ENCODE assay signal across 7 mouse cellular contexts in the genomic region with DNA sequence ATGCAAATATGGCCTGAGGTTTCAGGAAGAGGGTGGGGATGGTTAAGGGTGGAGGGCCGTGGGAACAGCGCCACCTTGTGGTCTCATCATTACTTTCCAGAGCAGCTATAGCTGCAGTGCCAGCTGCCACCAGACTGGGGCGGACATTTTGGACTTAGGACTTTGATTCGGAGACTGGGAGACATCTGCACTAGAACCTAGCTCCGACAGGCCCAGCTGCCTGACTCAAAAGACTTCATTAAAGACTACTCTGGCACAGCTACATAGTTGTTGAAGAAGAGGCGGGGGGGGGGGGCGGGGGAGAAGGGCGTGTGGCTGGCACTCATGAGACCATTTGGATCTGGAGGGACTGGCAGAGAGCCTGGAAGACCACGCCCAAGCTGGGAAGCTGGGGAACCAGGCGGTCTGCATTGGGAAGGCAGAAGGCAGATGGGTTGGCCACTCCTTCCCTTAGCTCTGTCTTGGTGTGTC. TPM values are rescaled to one million over a fixed set of nuclear protein-coding genes. Genes with fewer than 3 reads are reported as not detected.
DNase-seq lines count a peak whose midpoint lies in the region; ATAC-seq and TF ChIP-seq lines count a peak whose summit lies in the region.

No protein-coding gene starts in this region.

- H3K4me3 ChIP-seq in embryonic facial prominence, embryonic 12.5 days: no peak overlapping the region
- 0 out of 2 replicates have a peak overlapping the region, but pooled peaks have one; percentile 3 for H3K4me3 ChIP-seq in limb, embryonic 12.5 days (replicated peaks)
- no peak overlapping the region for H3K4me3 ChIP-seq in midbrain, embryonic 15.5 days
- no peak overlapping the region for H3K4me3 ChIP-seq in spleen, adult 2 months (ENCODE audit: extremely low read depth, insufficient read depth, insufficient read length)

- no peaks in the 10 kb centered on the region for H3K36me3 ChIP-seq in embryonic facial prominence, embryonic 12.5 days
- H3K36me3 ChIP-seq in limb, embryonic 12.5 days: no peaks in the 10 kb centered on the region
- H3K36me3 ChIP-seq in midbrain, embryonic 15.5 days (replicated peaks): no peaks in the 10 kb centered on the region
- no peaks in the 10 kb centered on the region for H3K36me3 ChIP-seq in spleen, adult 2 months (ENCODE audit: control insufficient read depth, insufficient read depth, low read length)

- no peak for TF ChIP-seq POLR2A in spleen, adult 2 months (IDR thresholded peaks at IDR 0.05; ENCODE audit: low read depth, low read length)

- 12% methylated on average over 9 of the region's 10 CpGs for whole genome bisulfite sequencing in embryonic facial prominence, embryonic 12.5 days
- WGBS in limb, embryonic 12.5 days: 12% methylated on average over 8 of the region's 10 CpGs
- WGBS in midbrain, embryonic 15.5 days: 15% methylated on average over 10 of the region's 10 CpGs
- 25% methylated on average over 10 of the region's 10 CpGs for WGBS in spleen, adult 2 months

- peak; percentile 81 for DNase-seq in adrenal gland, postnatal 25 days
- DNase-seq in heart, adult 8-10 months (ENCODE audit: low spot score): peak; percentile 70
- peak; percentile 78 to 83 for DNase-seq in kidney, adult 8-10 months
- peak; percentile 25 to 32 for DNase-seq in spleen, adult 2 months (ENCODE audit: low read depth in 1 of 2, low spot score in 2 of 2)

- H3K27ac ChIP-seq in embryonic facial prominence, embryonic 12.5 days: no peak overlapping the region
- no peak overlapping the region for H3K27ac ChIP-seq in limb, embryonic 12.5 days
- no peak overlapping the region for H3K27ac ChIP-seq in midbrain, embryonic 15.5 days
- H3K27ac ChIP-seq in spleen, adult 2 months (ENCODE audit: insufficient read depth, low read length): no peak overlapping the region

- no peaks in the 10 kb centered on the region for H3K27me3 ChIP-seq in embryonic facial prominence, embryonic 12.5 days
- H3K27me3 ChIP-seq in limb, embryonic 12.5 days: no peaks in the 10 kb centered on the region
- H3K27me3 ChIP-seq in midbrain, embryonic 15.5 days (replicated peaks): no peaks in the 10 kb centered on the region
- no peaks in the 10 kb centered on the region for H3K27me3 ChIP-seq in spleen, adult 2 months (ENCODE audit: control insufficient read depth, insufficient read depth, low read length)

- peaks cover 8% of the 10 kb centered on the region; the same call in 1 of the 2 replicates for H3K4me1 ChIP-seq in embryonic facial prominence, embryonic 12.5 days
- H3K4me1 ChIP-seq in limb, embryonic 12.5 days (replicated peaks): peaks cover 26% of the 10 kb centered on the region
- no peaks in the 10 kb centered on the region; the same call in 1 of the 2 replicates for H3K4me1 ChIP-seq in midbrain, embryonic 15.5 days
- H3K4me1 ChIP-seq in spleen, adult 2 months (ENCODE audit: control insufficient read depth, insufficient read depth, insufficient read length): no peaks in the 10 kb centered on the region

- ATAC-seq in embryonic facial prominence, embryonic 12.5 days (ENCODE audit: insufficient number of reproducible peaks, insufficient read depth, low FRiP score, low TSS enrichment): no peak
- ATAC-seq in limb, embryonic 12.5 days (ENCODE audit: insufficient number of reproducible peaks, insufficient read depth, low FRiP score, low TSS enrichment, low read depth): no peak; the same call in 1 of the 2 replicates
- peak; percentile 67 for ATAC-seq in midbrain, embryonic 15.5 days (replicated peaks)

- H3K4me2 ChIP-seq in embryonic facial prominence, embryonic 12.5 days (replicated peaks): peak overlapping the region; percentile 32; the same call in 1 of the 2 replicates
- peak overlapping the region; percentile 44 for H3K4me2 ChIP-seq in limb, embryonic 12.5 days
- H3K4me2 ChIP-seq in midbrain, embryonic 15.5 days: no peak overlapping the region

- H3K9me3 ChIP-seq in embryonic facial prominence, embryonic 12.5 days: no peaks in the 10 kb centered on the region
- no peaks in the 10 kb centered on the region for H3K9me3 ChIP-seq in limb, embryonic 12.5 days
- no peaks in the 10 kb centered on the region for H3K9me3 ChIP-seq in midbrain, embryonic 15.5 days

- no peak overlapping the region for H3K9ac ChIP-seq in embryonic facial prominence, embryonic 12.5 days
- no peak overlapping the region for H3K9ac ChIP-seq in limb, embryonic 12.5 days (replicated peaks)
- no peak overlapping the region for H3K9ac ChIP-seq in midbrain, embryonic 15.5 days

- peak; percentile 72; the same call in 1 of the 2 replicates for TF ChIP-seq CTCF in spleen, adult 2 months (IDR thresholded peaks at IDR 0.05; ENCODE audit: extremely low read depth, insufficient read depth, insufficient read length, insufficient replicate concordance)

RNA-seq across cellular contexts. Expression of a gene that starts 21.4 kb away (rescaled TPM):
- total RNA-seq in adrenal gland, postnatal 25 days (2021): 11.5 and 12.6 TPM in 2 replicates
- polyA plus RNA-seq in embryonic facial prominence, embryonic 12.5 days (2016; fragmentation: Nextera tagmentation; extraction: Ambion mirVana): 40.1 and 46.8 TPM in 2 replicates
- 10 to 100 TPM; 34.3 to 54.4 (median 46.8) TPM for total RNA-seq in heart, adult 8-10 months (2022)
- polyA plus RNA-seq in limb, embryonic 12.5 days (2016; fragmentation: Nextera tagmentation; extraction: Ambion mirVana): 13.3 and 14.1 TPM in 2 replicates
- polyA plus RNA-seq in midbrain, embryonic 15.5 days (2015; fragmentation: Nextera tagmentation; extraction: Ambion mirVana): 25.0 and 25.6 TPM in 2 replicates
- polyA plus RNA-seq in spleen, adult 2 months (2012; rRNA removed): 2.1 and 2.9 TPM in 2 replicates

RNA-seq across cellular contexts. Expression of a gene that starts 45.4 kb away (rescaled TPM):
- total RNA-seq in adrenal gland, postnatal 25 days (2021): 12.3 and 13.9 TPM in 2 replicates
- polyA plus RNA-seq in embryonic facial prominence, embryonic 12.5 days (2016; fragmentation: Nextera tagmentation; extraction: Ambion mirVana): 2.1 and 3.3 TPM in 2 replicates
- 100 to 1,000 TPM in 1 of 4 experiments, 10 to 100 TPM in 3; 82.0 to 100 (median 95.6) TPM for total RNA-seq in heart, adult 8-10 months (2022)
- polyA plus RNA-seq in limb, embryonic 12.5 days (2016; fragmentation: Nextera tagmentation; extraction: Ambion mirVana): 2.4 and 3.2 TPM in 2 replicates
- 2.7 and 2.8 TPM in 2 replicates for polyA plus RNA-seq in midbrain, embryonic 15.5 days (2015; fragmentation: Nextera tagmentation; extraction: Ambion mirVana)
- 2.6 and 3.1 TPM in 2 replicates for polyA plus RNA-seq in spleen, adult 2 months (2012; rRNA removed)

Comparison
In these comparisons a context has a peak if more than half of its experiments do, and no peak if none do; other contexts are left out.
1. DNase-seq: peak in every context shown above with its lines; median percentile 81 in adrenal gland, postnatal 25 days; 80 in kidney, adult 8-10 months; 70 in heart, adult 8-10 months; 28 in spleen, adult 2 months.